Mouse (Mus musculus) forebrain, embryonic 16.5 days (tissue): ENCODE results near the gene Slc22a19. TPM values are rescaled to one million over a fixed set of nuclear protein-coding genes. Genes with fewer than 3 reads are reported as not detected.

Experiments
- polyA plus RNA-seq: library from polyadenylated mRNA; unstranded; fragments of >200 nt; fragmentation: Nextera tagmentation; extraction: Ambion mirVana; gene quantifications from 2 replicates; pipeline ENCODE4 v1.2.1, GENCODE M21; 2015

Gene Slc22a19
- polyA plus RNA-seq, 1 experiment from 2014 or later = not detected

Other genes with a start within 250 kb of the Slc22a19 start
- 550 and 563 TPM in 2 replicates for gene Rtn3, start 228.0 kb downstream of the Slc22a19 start, polyA plus RNA-seq
- 6.7 and 7.7 TPM in 2 replicates for gene Atl3, start 217.3 kb downstream of the Slc22a19 start, polyA plus RNA-seq
- gene Pla2g16, start 153.9 kb downstream of the Slc22a19 start, polyA plus RNA-seq = 3.3 and 4.5 TPM in 2 replicates
- 0.16 TPM in 1 of 2 replicates, not detected in the other for gene Lgals12, start 104.1 kb downstream of the Slc22a19 start, polyA plus RNA-seq
- gene Hrasls5, start 98.8 kb downstream of the Slc22a19 start, polyA plus RNA-seq = not detected in 2 replicates
- gene Slc22a26, start 91.4 kb upstream of the Slc22a19 start, polyA plus RNA-seq = not detected in 2 replicates